Mouse (Mus musculus) MEL (cell line): ENCODE results near the gene Phf20. TPM values are rescaled to one million over a fixed set of nuclear protein-coding genes. Genes with fewer than 3 reads are reported as not detected.

Experiments
- DNase-seq: peaks from one replicate; pipeline ENCODE4 v3.0.0; 2011; ENCODE audit warnings: low read depth, low spot score
- H3K27ac ChIP-seq: 2 replicates; pipeline ENCODE4 v1.5.1; 2012; ENCODE audit warnings: low read depth, mild to moderate bottlenecking, control low read depth, low read length, moderate library complexity; ENCODE audit not compliant: control insufficient read depth
- H3K27me3 ChIP-seq, 2 experiments: fragments of 150-350 bp in 1 of 2; sonication (generic) in 1 of 2; 2 replicates each; pipeline ENCODE4 v1.6.1; 2012; ENCODE audit warnings: low read length in 2 of 2, mild to moderate bottlenecking in 2 of 2, improper control_type of control experiment in 1 of 2, moderate library complexity in 1 of 2; ENCODE audit not compliant: insufficient read depth in 2 of 2, control insufficient read depth in 1 of 2
- H3K36me3 ChIP-seq, 2 experiments: 2 replicates each; pipeline ENCODE4 v1.6.1; 2012 to 2014; ENCODE audit warnings: low read length in 2 of 2, improper control_type of control experiment in 1 of 2, inconsistent platforms in 1 of 2, mild to moderate bottlenecking in 1 of 2; ENCODE audit not compliant: insufficient read depth in 2 of 2, control insufficient read depth in 1 of 2
- H3K4me1 ChIP-seq, 2 experiments: fragments of 150-350 bp in 1 of 2; sonication (generic) in 1 of 2; 2 replicates each; pipeline ENCODE4 v1.6.1; 2012; ENCODE audit warnings: low read length in 2 of 2, improper control_type of control experiment in 1 of 2, mild to moderate bottlenecking in 1 of 2; ENCODE audit not compliant: insufficient read depth in 2 of 2, control insufficient read depth in 1 of 2
- H3K4me3 ChIP-seq, 2 experiments: fragments of 150-350 bp in 1 of 2; sonication (generic) in 1 of 2; 2 replicates each; pipeline ENCODE4 v1.5.1; 2012; ENCODE audit warnings: low read depth in 2 of 2, low read length in 2 of 2, mild to moderate bottlenecking in 2 of 2, moderate library complexity in 2 of 2, control low read depth in 1 of 2, improper control_type of control experiment in 1 of 2; ENCODE audit not compliant: control insufficient read depth in 1 of 2, insufficient read depth in 1 of 2
- H3K79me2 ChIP-seq: 2 replicates; pipeline ENCODE4 v1.6.1; 2012; ENCODE audit warnings: mild to moderate bottlenecking, low read length, moderate library complexity; ENCODE audit not compliant: control insufficient read depth, poor library complexity, insufficient read depth
- H3K9ac ChIP-seq: 2 replicates; pipeline ENCODE4 v1.6.1; 2012; ENCODE audit warnings: low read depth, mild to moderate bottlenecking, control low read depth, low read length, moderate library complexity; ENCODE audit not compliant: control insufficient read depth, poor library complexity, severe bottlenecking
- H3K9me3 ChIP-seq: fragments of 150-350 bp; sonication (generic); replicated peaks from 2 replicates; pipeline ENCODE4 v1.6.1; 2012; ENCODE audit warnings: mild to moderate bottlenecking, low read length, improper control_type of control experiment, moderate library complexity; ENCODE audit not compliant: insufficient read depth
- CTCF ChIP-seq, 3 experiments: IDR thresholded peaks in 2 of 3; conservative IDR thresholded peaks in 1 of 3; 2 replicates each; pipeline ENCODE4 v1.5.1; 2011 to 2012; ENCODE audit warnings: low read length in 3 of 3, low read depth in 2 of 3, mild to moderate bottlenecking in 2 of 3, improper control_type of control experiment in 1 of 3, inconsistent platforms in 1 of 3, mixed read lengths in 1 of 3, moderate library complexity in 1 of 3; ENCODE audit not compliant: control insufficient read depth in 1 of 3, insufficient read depth in 1 of 3, poor library complexity in 1 of 3, severe bottlenecking in 1 of 3
- E2F4 ChIP-seq: IDR thresholded peaks from 2 replicates; pipeline ENCODE4 v1.6.1; 2011; ENCODE audit warnings: low read depth, low read length, improper control_type of control experiment, borderline replicate concordance
- ELF1 ChIP-seq: IDR thresholded peaks from 2 replicates; pipeline ENCODE4 v1.6.1; 2014; ENCODE audit warnings: low read depth, mild to moderate bottlenecking, inconsistent platforms, low read length, improper control_type of control experiment, moderate library complexity
- ETS1 ChIP-seq: IDR thresholded peaks from 2 replicates; pipeline ENCODE4 v1.6.1; 2012; ENCODE audit warnings: low read depth, mild to moderate bottlenecking, inconsistent platforms, low read length, improper control_type of control experiment, moderate library complexity
- GATA1 ChIP-seq: IDR thresholded peaks from 2 replicates; pipeline ENCODE4 v1.6.1; 2011; ENCODE audit warnings: low read depth, low read length, improper control_type of control experiment
- HCFC1 ChIP-seq: IDR thresholded peaks from 2 replicates; pipeline ENCODE4 v1.6.1; 2012; ENCODE audit warnings: low read depth, mild to moderate bottlenecking, inconsistent platforms, low read length, improper control_type of control experiment, moderate library complexity
- JUND ChIP-seq: IDR thresholded peaks from 2 replicates; pipeline ENCODE4 v1.6.1; 2011; ENCODE audit warnings: low read depth, mild to moderate bottlenecking, improper control_type of control experiment, low read length
- KAT2A ChIP-seq: conservative IDR thresholded peaks from 2 replicates; pipeline ENCODE4 v1.6.1; 2012; ENCODE audit warnings: low read depth, low read length, improper control_type of control experiment, inconsistent platforms
- MXI1 ChIP-seq: IDR thresholded peaks from 2 replicates; pipeline ENCODE4 v1.6.1; 2011; ENCODE audit warnings: mild to moderate bottlenecking, low read depth, low read length, improper control_type of control experiment
- NELFE ChIP-seq: IDR thresholded peaks from 2 replicates; pipeline ENCODE4 v1.6.1; 2011; ENCODE audit warnings: low read depth, low read length, improper control_type of control experiment
- RAD21 ChIP-seq: IDR thresholded peaks from 2 replicates; pipeline ENCODE4 v1.6.1; 2011; ENCODE audit warnings: mild to moderate bottlenecking, low read depth, low read length, improper control_type of control experiment
- TBP ChIP-seq: IDR thresholded peaks from 2 replicates; pipeline ENCODE4 v1.8.0; 2011; ENCODE audit warnings: low read depth, low read length, improper control_type of control experiment
- UBTF ChIP-seq: IDR thresholded peaks from 2 replicates; pipeline ENCODE4 v1.6.1; 2012; ENCODE audit warnings: low read depth, mild to moderate bottlenecking, inconsistent platforms, low read length, improper control_type of control experiment, moderate library complexity, borderline replicate concordance; ENCODE audit not compliant: insufficient read depth
- USF1 ChIP-seq: IDR thresholded peaks from 2 replicates; pipeline ENCODE4 v1.6.1; 2014; ENCODE audit warnings: low read depth, mild to moderate bottlenecking, inconsistent platforms, low read length, improper control_type of control experiment, moderate library complexity
- USF2 ChIP-seq, 2 experiments: IDR thresholded peaks; 2 replicates each; pipeline ENCODE4 v1.6.1; 2011 to 2012; ENCODE audit warnings: improper control_type of control experiment in 2 of 2, low read length in 2 of 2, borderline replicate concordance in 1 of 2, inconsistent platforms in 1 of 2, low read depth in 1 of 2, mild to moderate bottlenecking in 1 of 2; ENCODE audit not compliant: insufficient read depth in 1 of 2
- polyA plus RNA-seq, 2 experiments: library from polyadenylated mRNA; stranded (reverse) in 1 of 2; unstranded in 1 of 2; fragments of >175 nt in 1 of 2; fragments of >200 nt in 1 of 2; gene quantifications; 2 replicates each; pipeline versions ENCODE4 v1.2.1 to v1.2.4; 2012; ENCODE audit warnings: low replicate concordance in 2 of 2, low read depth in 1 of 2; ENCODE audit not compliant: insufficient read length in 2 of 2, insufficient read depth in 1 of 2, missing spikeins in 1 of 2
- total RNA-seq: library from RNA; depleted of rRNA; stranded (reverse); fragments of 300-350 nt; gene quantifications from 2 replicates; pipeline ENCODE4 v1.2.3, GENCODE M21; 2012

The Phf20 gene
- total and polyA plus RNA-seq, 3 experiments, result 11.7 to 16.9 TPM; not detected in 1

- H3K27me3 ChIP-seq, result no peaks in the 10 kb centered on the region
- H3K4me3 ChIP-seq, result no peak overlapping the region
- TF ChIP-seq E2F4 (no peak), HCFC1 (no peak), CTCF (IDR thresholded peaks at IDR 0.05 in 2 of 3, conservative IDR thresholded peaks at IDR 0.05 in 1 of 3; ENCODE audit: control insufficient read depth in 1 of 3, insufficient read depth in 1 of 3, low read depth in 2 of 3, low read length in 3 of 3, poor library complexity in 1 of 3, severe bottlenecking in 1 of 3) (no peak), USF1 (no peak), NELFE (no peak), KAT2A (no peak), RAD21 (no peak), USF2 (IDR thresholded peaks at IDR 0.05; ENCODE audit: borderline replicate concordance in 1 of 2, insufficient read depth in 1 of 2, low read depth in 1 of 2, low read length in 2 of 2) (no peak), ELF1 (no peak), ETS1 (no peak)
- TF ChIP-seq, all 39 proteins: peak for 0
- H3K36me3 ChIP-seq, result no peaks in the 10 kb centered on the region
- peaks cover 0 to 14% of the 10 kb centered on the region in 2 experiments; a peak in 2 of 4 replicates for H3K4me1 ChIP-seq
- no peaks in the 10 kb centered on the region for H3K9me3 ChIP-seq
- no peak overlapping the region for H3K9ac ChIP-seq
- no peak overlapping the region for H3K27ac ChIP-seq
- DNase-seq, result no peak
- H3K79me2 ChIP-seq, result no peaks in the 10 kb centered on the region
Observed at GRCm38 (mm10) chr2:156348812-156349211, 152.5 kb downstream of the Phf20 start.

GRCm38 (mm10) chr2:156349286-156349848, 153.1 kb downstream of the Phf20 start:
- TF ChIP-seq MXI1 (no peak), RAD21 (no peak), GATA1 (no peak), TBP (no peak), JUND (no peak), UBTF (no peak)
- DNase-seq, result no peak
- Histone ChIP-seq H3K4me1 (peaks cover 0 to 16% of the 10 kb centered on the region in 2 experiments; a peak in 3 of 4 replicates), H3K9me3 (no peaks in the 10 kb centered on the region), H3K9ac (no peak overlapping the region), H3K79me2 (no peaks in the 10 kb centered on the region), H3K36me3 (peaks cover 0 to 2% of the 10 kb centered on the region in 2 experiments; a peak in 1 of 4 replicates), H3K27me3 (no peaks in the 10 kb centered on the region), H3K27ac (no peak overlapping the region), H3K4me3 (no peak overlapping the region)
